Mouse (Mus musculus) CD4-positive, CD25-positive, alpha-beta regulatory T cell, adult 2 months (primary cell): Measurements from ENCODE around the gene Fstl4.

Experiments used
- DNase-seq: peaks from one replicate; pipeline ENCODE4 v3.0.0-alpha.2; 2012; ENCODE audit warnings: low read depth, low spot score

Fstl4 gene

GRCm38 (mm10) chr11:52904101-52904500 lies 139.7 kb downstream of the Fstl4 start:
- DNase-seq = no peak

- DNase-seq = no peak
These were observed 146.4 kb downstream of the Fstl4 start for GRCm38 (mm10) chr11:52910788-52911187.

- no peak for DNase-seq
These were observed 150.0 kb downstream of the Fstl4 start for GRCm38 (mm10) chr11:52914431-52914830.

- DNase-seq = no peak
These were observed 151.2 kb downstream of the Fstl4 start for GRCm38 (mm10) chr11:52915648-52916047.

GRCm38 (mm10) chr11:52919231-52919960 lies 155.0 kb downstream of the Fstl4 start:
- peak; percentile 30 for DNase-seq

- no peak for DNase-seq
These were observed 159.8 kb downstream of the Fstl4 start for GRCm38 (mm10) chr11:52924196-52924595.

GRCm38 (mm10) chr11:52928321-52928720 lies 163.9 kb downstream of the Fstl4 start:
- DNase-seq = no peak

GRCm38 (mm10) chr11:52939336-52940070 lies 175.1 kb downstream of the Fstl4 start:
- no peak for DNase-seq

GRCm38 (mm10) chr11:52942967-52943366 lies 178.5 kb downstream of the Fstl4 start:
- no peak for DNase-seq

- DNase-seq = no peak
These were observed 190.6 kb downstream of the Fstl4 start for GRCm38 (mm10) chr11:52954995-52955394.

GRCm38 (mm10) chr11:52968809-52969208 lies 204.4 kb downstream of the Fstl4 start:
- DNase-seq = no peak

GRCm38 (mm10) chr11:52970396-52970795 lies 206.0 kb downstream of the Fstl4 start:
- DNase-seq = no peak

GRCm38 (mm10) chr11:52986986-52987385 lies 222.6 kb downstream of the Fstl4 start:
- DNase-seq = no peak

GRCm38 (mm10) chr11:52994688-52995087 lies 230.3 kb downstream of the Fstl4 start:
- DNase-seq = no peak

GRCm38 (mm10) chr11:52996434-52997093 lies 232.1 kb downstream of the Fstl4 start:
- DNase-seq = no peak

GRCm38 (mm10) chr11:52997421-52997820 lies 233.0 kb downstream of the Fstl4 start:
- DNase-seq = no peak

GRCm38 (mm10) chr11:53000226-53000625 lies 235.8 kb downstream of the Fstl4 start:
- no peak for DNase-seq

GRCm38 (mm10) chr11:53003361-53003760 lies 238.9 kb downstream of the Fstl4 start:
- no peak for DNase-seq

GRCm38 (mm10) chr11:53003811-53004210 lies 239.4 kb downstream of the Fstl4 start:
- no peak for DNase-seq

GRCm38 (mm10) chr11:53009597-53009996 lies 245.2 kb downstream of the Fstl4 start:
- no peak for DNase-seq

GRCm38 (mm10) chr11:53011996-53012505 lies 247.6 kb downstream of the Fstl4 start:
- no peak for DNase-seq

- no peak for DNase-seq
These were observed 249.5 kb downstream of the Fstl4 start for GRCm38 (mm10) chr11:53013906-53014305.
